Mouse (Mus musculus) liver, embryonic 16.5 days (tissue): ENCODE measurements at regions not wholly inside any gene's neighbourhood (a gene's known extent, or its start where the extent isn't known, plus 50 kb on each side); places are given as distances from the start of the nearest gene placed in this dataset.

Experiments
- ATAC-seq: fragments of 200-750 bp; cut with Nextera tagmentation; 2 replicates; pipeline ENCODE4 v1.8.0; 2017; ENCODE audit warnings: low read depth, mild to moderate bottlenecking, moderate number of reproducible peaks, moderate library complexity
- H3K27ac ChIP-seq: fragments of 300-500 bp; sonication (generic); 2 replicates; pipeline ENCODE4 v1.5.1; 2014; ENCODE audit warnings: mild to moderate bottlenecking, low read length
- H3K27me3 ChIP-seq: fragments of 300-500 bp; sonication (generic); 2 replicates; pipeline ENCODE4 v1.6.1; 2014; ENCODE audit warnings: low read depth, low read length, mixed read lengths; ENCODE audit not compliant: control insufficient read depth, insufficient read depth
- H3K36me3 ChIP-seq: fragments of 300-500 bp; sonication (generic); 2 replicates; pipeline ENCODE4 v1.6.1; 2014; ENCODE audit warnings: mild to moderate bottlenecking; ENCODE audit not compliant: control insufficient read depth, insufficient read depth
- H3K4me1 ChIP-seq: fragments of 300-500 bp; sonication (generic); 2 replicates; pipeline ENCODE4 v1.6.1; 2014; ENCODE audit warnings: low read depth, low read length, mixed read lengths; ENCODE audit not compliant: control insufficient read depth
- H3K4me2 ChIP-seq: fragments of 300-500 bp; sonication (generic); 2 replicates; pipeline ENCODE4 v1.6.1; 2014; ENCODE audit warnings: low read depth, low read length, mixed read lengths
- H3K4me3 ChIP-seq: fragments of 300-500 bp; sonication (generic); 2 replicates; pipeline ENCODE4 v1.5.1; 2014; ENCODE audit warnings: low read depth, mild to moderate bottlenecking, low read length
- H3K9ac ChIP-seq: fragments of 300-500 bp; sonication (generic); 2 replicates; pipeline ENCODE4 v1.6.1; 2014; ENCODE audit warnings: low read depth, low read length
- H3K9me3 ChIP-seq: fragments of 300-500 bp; sonication (generic); replicated peaks from 2 replicates; pipeline ENCODE4 v1.6.1; 2016; ENCODE audit warnings: low read length; ENCODE audit not compliant: control insufficient read depth
- WGBS: fragments of 180-500 bp; shearing (Covaris S2); extraction: QIAGEN DNeasy Blood & Tissue Kit; methylation state at CpG from one replicate; pipeline ENCODE4 v1.1.7; 2014; ENCODE audit not compliant: insufficient replicate concordance; 5-methylcytosine and 5-hydroxymethylcytosine counted together

DNA sequence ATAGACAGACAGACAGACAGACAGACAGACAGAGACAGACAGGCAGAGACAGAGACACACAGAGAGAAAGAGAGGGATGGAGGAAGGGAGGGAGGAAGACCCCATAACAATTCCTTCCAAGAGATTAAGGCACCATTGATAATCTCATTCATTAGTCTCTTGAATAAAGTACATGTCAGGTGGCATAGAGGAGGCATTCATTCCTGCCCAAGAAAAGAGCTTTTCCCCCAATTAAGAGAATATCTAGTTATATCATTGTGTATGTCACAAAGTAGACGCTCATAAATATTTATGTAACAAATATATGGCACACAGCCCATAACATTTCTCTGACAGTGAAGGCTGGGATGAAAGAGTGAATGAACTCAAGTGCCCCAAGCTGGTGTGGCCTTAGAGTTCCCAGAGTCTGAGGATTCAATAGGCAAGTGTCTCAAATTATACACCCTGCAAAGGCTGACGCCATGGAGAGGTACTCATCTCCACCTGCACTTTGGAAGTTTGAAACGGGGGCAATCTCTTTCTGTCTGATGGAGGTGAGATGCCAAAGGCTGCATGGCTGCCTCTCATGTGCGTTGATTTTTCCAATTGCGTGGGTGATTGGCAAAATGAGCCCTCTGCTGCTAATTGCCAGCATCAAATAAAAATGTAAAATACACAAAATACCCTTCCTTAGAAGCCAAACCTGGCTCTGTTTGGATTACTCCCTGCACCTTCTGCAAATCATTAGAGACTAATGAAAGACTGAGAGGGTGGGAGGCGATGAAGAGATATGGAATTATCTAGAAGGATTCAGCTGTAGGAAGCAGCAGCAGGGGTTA, 710.3 kb upstream of the Castor2 start:
- no peaks in the 10 kb centered on the region for H3K4me1 ChIP-seq
- ATAC-seq = no peak
- H3K4me2 ChIP-seq = no peak overlapping the region
- H3K9me3 ChIP-seq = no peaks in the 10 kb centered on the region
- WGBS = 51% methylated on average over 6 of the region's 6 CpGs
- H3K9ac ChIP-seq = no peak overlapping the region
- H3K27ac ChIP-seq = no peak overlapping the region
- H3K27me3 ChIP-seq = no peaks in the 10 kb centered on the region
- no peaks in the 10 kb centered on the region for H3K36me3 ChIP-seq
- H3K4me3 ChIP-seq = no peak overlapping the region

- H3K4me3 ChIP-seq = no peak overlapping the region
- WGBS = 50% methylated on average over 10 of the region's 10 CpGs
- H3K4me2 ChIP-seq = no peak overlapping the region
- no peaks in the 10 kb centered on the region for H3K4me1 ChIP-seq
- no peaks in the 10 kb centered on the region for H3K9me3 ChIP-seq
- no peak overlapping the region for H3K27ac ChIP-seq
- no peak overlapping the region for H3K9ac ChIP-seq
- ATAC-seq = no peak
- no peaks in the 10 kb centered on the region for H3K36me3 ChIP-seq
- no peaks in the 10 kb centered on the region for H3K27me3 ChIP-seq
Observed at GRCm38 (mm10) chr5:133385374-133386349, 713.8 kb upstream of the Castor2 start.

- Histone ChIP-seq H3K9me3 (no peaks in the 10 kb centered on the region), H3K4me3 (no peak overlapping the region), H3K4me2 (no peak overlapping the region), H3K4me1 (no peaks in the 10 kb centered on the region), H3K36me3 (no peaks in the 10 kb centered on the region), H3K9ac (no peak overlapping the region), H3K27me3 (no peaks in the 10 kb centered on the region), H3K27ac (no peak overlapping the region)
- no peak for ATAC-seq
- WGBS = 56% methylated on average over 3 of the region's 3 CpGs
Observed at GRCm38 (mm10) chr5:133365771-133366170, 733.7 kb upstream of the Castor2 start.

DNA sequence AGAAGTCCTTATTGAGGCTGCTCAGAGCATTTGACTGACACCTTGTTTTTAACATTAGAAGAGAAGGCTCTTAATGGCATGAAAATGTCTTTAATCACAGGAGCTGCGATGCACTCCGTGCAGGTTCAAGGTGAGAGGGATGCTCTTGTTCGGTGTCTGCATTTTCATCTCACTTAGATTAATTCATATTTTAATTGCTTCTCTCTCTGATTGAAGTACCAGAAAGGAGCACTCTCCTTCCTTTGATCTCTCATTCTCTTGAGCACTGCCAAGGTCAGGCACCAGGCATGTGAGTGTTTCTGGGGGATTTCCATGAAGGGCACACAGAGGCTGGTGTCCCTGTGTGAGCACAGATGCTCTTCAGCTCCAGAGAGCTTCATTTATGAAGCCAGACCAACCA, 752.0 kb upstream of the Castor2 start:
- WGBS = 70% methylated on average over 3 of the region's 3 CpGs
- H3K27ac ChIP-seq = no peak overlapping the region
- no peaks in the 10 kb centered on the region for H3K4me1 ChIP-seq
- H3K4me3 ChIP-seq = no peak overlapping the region
- H3K9ac ChIP-seq = no peak overlapping the region
- H3K4me2 ChIP-seq = no peak overlapping the region
- no peaks in the 10 kb centered on the region for H3K36me3 ChIP-seq
- no peaks in the 10 kb centered on the region for H3K9me3 ChIP-seq
- H3K27me3 ChIP-seq = no peaks in the 10 kb centered on the region
- ATAC-seq = no peak

DNA sequence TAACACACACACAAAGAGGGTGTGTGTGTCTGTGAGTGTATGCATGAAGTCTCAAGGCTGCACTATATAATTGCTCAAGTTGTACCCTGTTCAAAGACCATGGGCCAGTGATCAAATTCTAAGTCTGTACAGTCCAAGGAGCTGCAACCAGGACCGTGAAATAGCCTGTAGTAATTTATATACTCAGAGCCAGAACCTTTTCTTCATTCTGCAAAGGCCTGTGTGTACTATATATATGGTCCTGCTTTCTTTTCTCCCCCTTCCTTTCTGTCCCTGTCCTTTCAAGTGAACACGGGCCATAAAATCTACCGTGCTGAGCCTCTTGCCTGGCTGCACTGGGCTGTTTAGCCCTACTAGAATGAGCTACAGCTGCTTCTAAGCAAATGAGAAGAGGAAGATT, 757.5 kb upstream of the Castor2 start:
- Histone ChIP-seq H3K9me3 (no peaks in the 10 kb centered on the region), H3K4me3 (no peak overlapping the region), H3K36me3 (no peaks in the 10 kb centered on the region), H3K4me2 (no peak overlapping the region), H3K4me1 (no peaks in the 10 kb centered on the region), H3K9ac (no peak overlapping the region), H3K27ac (no peak overlapping the region), H3K27me3 (no peaks in the 10 kb centered on the region)
- WGBS = 61% methylated on average over 3 of the region's 3 CpGs
- no peak for ATAC-seq

DNA sequence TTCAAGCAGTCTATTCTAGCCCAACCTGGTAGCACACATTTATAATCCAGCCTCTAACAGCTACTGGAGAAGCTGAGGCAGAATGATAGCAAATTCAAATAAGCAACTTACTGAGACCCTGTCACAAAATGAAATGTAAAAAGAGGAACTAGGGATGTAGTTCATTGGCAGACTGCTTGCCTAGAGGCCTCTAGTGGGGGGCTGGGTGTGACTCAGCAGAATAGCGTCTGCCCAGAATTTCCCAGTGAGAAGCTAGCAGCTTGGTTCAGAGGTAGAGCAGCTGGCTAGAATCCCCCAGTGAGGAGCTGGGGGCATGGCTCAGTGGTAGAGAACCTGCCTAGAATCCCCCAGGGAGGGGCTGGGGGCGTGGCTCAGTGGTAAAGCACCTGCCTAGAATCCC, 777.5 kb upstream of the Auts2 start:
- no peak for ATAC-seq

GRCm38 (mm10) chr5:133320206-133320605, 777.1 kb upstream of the Auts2 start:
- Histone ChIP-seq H3K9ac (no peak overlapping the region), H3K4me1 (no peaks in the 10 kb centered on the region), H3K4me3 (no peak overlapping the region)

More for the DNA sequence above, 777.5 kb upstream of the Auts2 start:
- Histone ChIP-seq H3K4me1 (no peaks in the 10 kb centered on the region), H3K36me3 (no peaks in the 10 kb centered on the region), H3K27ac (no peak overlapping the region), H3K9me3 (no peaks in the 10 kb centered on the region), H3K27me3 (no peaks in the 10 kb centered on the region), H3K4me2 (no peak overlapping the region), H3K9ac (no peak overlapping the region), H3K4me3 (no peak overlapping the region)
- 12% methylated on average over 2 of the region's 2 CpGs for WGBS

DNA sequence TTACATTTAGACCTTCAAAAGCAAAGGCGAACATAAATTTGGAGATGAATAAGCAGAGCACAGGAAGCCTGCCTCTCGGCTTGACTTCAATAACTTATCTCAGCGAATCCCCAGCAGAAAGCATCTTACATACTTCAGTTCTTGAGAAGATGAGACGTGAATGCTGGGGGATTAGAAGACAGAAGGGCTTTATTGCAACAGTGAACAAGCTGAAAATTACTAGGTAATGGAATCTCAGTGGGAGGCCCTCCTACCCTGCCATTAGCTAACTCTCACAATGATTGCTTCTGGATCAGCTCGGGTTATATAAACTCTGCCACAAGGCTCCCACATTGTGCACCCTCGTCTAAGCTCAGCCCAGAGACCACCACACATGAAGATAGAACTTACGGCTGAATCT, 770.9 kb upstream of the Auts2 start:
- ATAC-seq = no peak
- Histone ChIP-seq H3K4me2 (no peak overlapping the region), H3K4me1 (no peaks in the 10 kb centered on the region), H3K9ac (no peak overlapping the region), H3K9me3 (no peaks in the 10 kb centered on the region), H3K36me3 (no peaks in the 10 kb centered on the region), H3K27me3 (no peaks in the 10 kb centered on the region), H3K27ac (no peak overlapping the region), H3K4me3 (no peak overlapping the region)
- WGBS = 53% methylated on average over 7 of the region's 7 CpGs

More at GRCm38 (mm10) chr5:133320206-133320605, 777.1 kb upstream of the Auts2 start:
- H3K9me3 ChIP-seq = no peaks in the 10 kb centered on the region
- ATAC-seq = no peak
- H3K27me3 ChIP-seq = no peaks in the 10 kb centered on the region
- no peaks in the 10 kb centered on the region for H3K36me3 ChIP-seq
- no peak overlapping the region for H3K27ac ChIP-seq
- 62% methylated on average over 1 of the region's 1 CpGs for whole genome bisulfite sequencing
- H3K4me2 ChIP-seq = no peak overlapping the region
